Mouse (Mus musculus) brain, embryonic 14.5 days (tissue): ENCODE measurements at regions not wholly inside any gene's neighbourhood (a gene's known extent, or its start where the extent isn't known, plus 50 kb on each side); places are given as distances from the start of the nearest gene placed in this dataset.

Experiments used
- DNase-seq: peaks from one replicate; pipeline ENCODE4 v3.0.0-alpha.2; 2011; ENCODE audit warnings: low read depth
- CTCF ChIP-seq: fragments of 200-500 bp; IDR thresholded peaks from 2 replicates; pipeline ENCODE4 v1.5.1; 2012; ENCODE audit warnings: inconsistent platforms, mild to moderate bottlenecking, moderate library complexity, borderline replicate concordance; ENCODE audit not compliant: insufficient read depth, insufficient read length; ENCODE audit errors: extremely low read depth
- POLR2A ChIP-seq: fragments of 200-500 bp; IDR thresholded peaks from 2 replicates; pipeline ENCODE4 v1.6.1; 2012; ENCODE audit warnings: mild to moderate bottlenecking, inconsistent platforms, borderline replicate concordance; ENCODE audit not compliant: poor library complexity, insufficient read depth, insufficient read length, severe bottlenecking; ENCODE audit errors: extremely low read depth

GRCm38 (mm10) chr17:51620528-51620927 lies 212.6 kb downstream of the Satb1 start:
- DNase-seq: peak; percentile 83
- no peak for TF ChIP-seq CTCF
- TF ChIP-seq POLR2A: no peak

- TF ChIP-seq POLR2A (no peak), CTCF (no peak)
- DNase-seq: peak; percentile 5
These were observed 247.8 kb downstream of the Satb1 start for GRCm38 (mm10) chr17:51585263-51585662.

GRCm38 (mm10) chr17:51583984-51584880 lies 248.9 kb downstream of the Satb1 start:
- DNase-seq: peak; percentile 50

GRCm38 (mm10) chr17:51583277-51583676 lies 249.8 kb downstream of the Satb1 start:
- DNase-seq: peak; percentile 12
- TF ChIP-seq POLR2A (no peak), CTCF (no peak)

More at GRCm38 (mm10) chr17:51583984-51584880, 248.9 kb downstream of the Satb1 start:
- TF ChIP-seq POLR2A (no peak), CTCF (no peak)

GRCm38 (mm10) chr17:51555854-51556253 lies 277.2 kb downstream of the Satb1 start:
- TF ChIP-seq CTCF (no peak), POLR2A (no peak)
- DNase-seq: no peak

- TF ChIP-seq CTCF: no peak
- no peak for TF ChIP-seq POLR2A
- DNase-seq: peak; percentile 5
These were observed 278.6 kb downstream of the Satb1 start for GRCm38 (mm10) chr17:51554446-51554845.

GRCm38 (mm10) chr17:51552277-51553015 lies 280.6 kb downstream of the Satb1 start:
- DNase-seq: no peak
- TF ChIP-seq POLR2A: no peak
- TF ChIP-seq CTCF: no peak

- no peak for DNase-seq
- TF ChIP-seq CTCF (no peak), POLR2A (no peak)
These were observed 286.1 kb downstream of the Satb1 start for GRCm38 (mm10) chr17:51546999-51547398.

GRCm38 (mm10) chr17:51542544-51542943 lies 290.5 kb downstream of the Satb1 start:
- DNase-seq: no peak
- TF ChIP-seq CTCF: no peak
- no peak for TF ChIP-seq POLR2A

- TF ChIP-seq CTCF: no peak
- TF ChIP-seq POLR2A: no peak
- peak; percentile 45 for DNase-seq
These were observed 298.4 kb downstream of the Satb1 start for GRCm38 (mm10) chr17:51534678-51535077.

GRCm38 (mm10) chr17:51534270-51534669 lies 298.8 kb downstream of the Satb1 start:
- peak; percentile 49 for DNase-seq
- TF ChIP-seq CTCF (no peak), POLR2A (no peak)

- no peak for DNase-seq
- TF ChIP-seq CTCF (no peak), POLR2A (no peak)
These were observed 304.9 kb downstream of the Satb1 start for GRCm38 (mm10) chr17:51528161-51528560.

GRCm38 (mm10) chr17:51526881-51527280 lies 306.2 kb downstream of the Satb1 start:
- peak; percentile 24 for DNase-seq
- TF ChIP-seq CTCF (no peak), POLR2A (no peak)
